Mouse (Mus musculus) cerebral cortex, adult 2 months (tissue): ENCODE results near the gene Eml6.

Source experiments
- WGBS: fragments of 180-500 bp; shearing (Covaris S2); methylation state at CpG from one replicate; pipeline ENCODE4 v1.1.7; 2018; 5-methylcytosine and 5-hydroxymethylcytosine counted together

Eml6 gene

GRCm38 (mm10) chr11:29787473-29787872 is 238.4 kb downstream of the Eml6 start:
- 22% methylated on average over 5 of the region's 5 CpGs for WGBS

GRCm38 (mm10) chr11:29786583-29787219 is 239.1 kb downstream of the Eml6 start:
- 82% methylated on average over 6 of the region's 6 CpGs for WGBS

DNA sequence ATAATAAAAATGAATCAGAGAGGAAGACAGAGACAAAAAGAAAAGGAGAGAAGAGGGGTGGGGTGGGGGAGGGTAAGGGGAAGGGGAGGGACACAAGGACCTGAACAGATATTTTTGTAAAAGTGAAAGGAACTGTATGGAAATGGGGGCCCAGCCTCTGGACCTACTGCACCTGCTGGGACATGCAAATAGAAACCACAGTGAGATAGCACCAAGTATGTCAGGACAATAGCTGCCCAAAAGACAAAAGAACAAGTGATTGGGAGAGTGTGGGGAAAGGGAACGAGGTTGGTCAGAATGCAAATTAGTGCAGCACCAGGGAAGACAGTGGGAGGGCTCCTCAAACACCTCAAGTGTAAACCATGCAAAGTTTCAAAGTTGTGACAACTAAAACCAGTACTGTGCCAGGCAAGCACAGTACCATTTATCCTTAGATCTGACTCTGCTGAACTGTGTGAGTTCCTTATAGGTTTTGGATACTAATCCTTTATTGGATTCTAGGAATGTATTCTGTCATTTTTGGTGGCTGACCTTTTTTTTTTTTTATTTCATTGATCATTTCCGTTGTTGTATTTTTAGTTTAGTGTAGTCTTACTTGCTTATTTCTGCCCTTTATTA is 246.3 kb downstream of the Eml6 start:
- 57% methylated on average over 2 of the region's 2 CpGs for WGBS

- WGBS: 88% methylated on average over 3 of the region's 3 CpGs
Observed at GRCm38 (mm10) chr11:29778936-29779335, 246.9 kb downstream of the Eml6 start.

GRCm38 (mm10) chr11:29774760-29775159 is 251.1 kb downstream of the Eml6 start:
- 89% methylated on average over 2 of the region's 2 CpGs for WGBS

DNA sequence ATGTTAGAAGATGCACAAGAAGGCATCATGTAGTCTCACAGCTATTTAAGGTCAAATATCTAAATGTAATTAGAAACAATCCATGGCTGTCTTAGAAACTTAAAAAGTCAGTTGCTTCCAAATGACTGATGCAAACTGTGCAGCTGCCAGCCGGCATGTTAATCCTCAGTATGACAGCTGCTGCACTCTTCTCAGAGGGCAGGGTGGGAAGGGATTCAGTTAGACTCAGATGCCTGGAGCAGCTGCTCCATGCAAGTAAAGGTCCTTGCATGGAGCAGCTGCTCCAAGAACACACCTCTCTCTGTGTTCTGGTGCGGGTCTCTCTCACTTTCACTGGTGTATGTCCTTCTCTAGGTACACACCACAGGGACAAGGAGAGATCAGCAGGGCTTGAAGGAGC is 251.5 kb downstream of the Eml6 start:
- WGBS: 60% methylated on average over 2 of the region's 2 CpGs

- 52% methylated on average over 1 of the region's 1 CpGs for WGBS
Observed at GRCm38 (mm10) chr11:29772279-29772678, 253.6 kb downstream of the Eml6 start.

GRCm38 (mm10) chr11:29770666-29771400 is 255.0 kb downstream of the Eml6 start:
- WGBS: 67% methylated on average over 3 of the region's 3 CpGs

DNA sequence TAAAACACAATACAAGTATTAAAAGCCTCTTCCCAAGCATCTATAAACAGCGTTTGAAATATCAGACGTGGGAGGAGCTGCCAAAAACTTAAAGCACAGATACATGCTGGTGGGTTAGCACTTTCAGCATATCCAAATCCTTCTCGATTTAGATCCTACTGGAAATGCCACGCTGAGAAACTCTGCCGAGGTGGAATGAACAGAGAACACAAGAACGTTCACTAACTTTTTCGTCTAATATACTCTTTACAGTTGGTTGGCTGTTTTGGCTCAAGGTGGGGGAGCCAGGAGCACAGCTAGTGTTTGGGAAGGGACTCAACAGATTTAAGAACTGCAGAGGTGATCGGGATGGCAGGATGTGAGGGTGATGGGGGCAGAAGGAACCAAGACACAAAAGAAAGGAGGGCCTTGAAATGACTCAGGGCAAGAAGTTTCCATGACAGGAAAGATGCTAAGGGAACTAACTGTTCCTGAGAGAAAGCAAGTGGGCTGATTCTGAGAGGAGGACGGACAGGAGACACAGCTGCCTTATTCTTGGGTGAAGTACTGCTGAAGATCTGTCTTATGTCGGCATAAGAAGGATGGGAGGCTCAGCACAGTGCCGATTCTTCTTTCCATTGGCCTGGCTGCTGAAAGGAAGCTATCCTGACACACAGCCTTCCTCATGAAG is 259.4 kb downstream of the Eml6 start:
- 45% methylated on average over 11 of the region's 11 CpGs for WGBS

DNA sequence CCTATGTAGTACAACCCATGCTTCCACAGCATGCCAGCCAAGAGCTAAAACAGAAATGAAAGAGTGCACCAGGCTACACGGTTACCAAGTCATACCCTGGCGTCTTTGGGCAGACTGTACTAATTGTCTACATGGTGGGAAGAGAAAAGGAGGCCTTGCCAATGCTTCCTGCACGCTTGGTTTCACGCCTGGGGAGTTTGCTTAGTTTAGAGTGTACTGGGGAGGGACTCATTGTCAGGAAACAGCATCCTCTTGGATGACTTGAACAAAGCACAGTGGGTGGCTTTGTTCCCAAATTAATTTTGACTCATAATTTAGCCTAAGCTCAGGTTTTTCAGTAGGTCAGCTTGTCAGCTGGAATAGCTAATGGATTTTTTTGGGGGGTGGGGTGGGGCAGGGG is 260.8 kb downstream of the Eml6 start:
- 29% methylated on average over 4 of the region's 4 CpGs for WGBS

DNA sequence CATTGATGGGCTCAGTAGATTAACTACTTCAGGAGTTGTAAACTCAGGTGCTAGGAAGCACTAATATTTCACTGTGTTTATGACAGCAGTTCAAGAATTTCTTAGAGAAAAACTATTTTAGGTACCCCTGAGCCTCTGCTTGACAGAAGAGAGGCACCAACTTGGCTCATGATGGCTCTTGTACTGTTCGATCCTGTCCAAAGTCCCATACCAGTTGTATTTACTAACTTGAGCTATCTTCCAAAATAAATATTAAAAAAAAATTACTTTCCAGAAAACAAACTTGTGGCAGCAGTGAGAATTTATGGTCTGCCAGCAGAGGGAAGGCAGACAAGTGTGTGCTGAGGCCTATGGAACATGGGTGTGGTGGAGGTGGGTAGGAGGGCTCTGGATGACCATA is 263.1 kb downstream of the Eml6 start:
- 94% methylated on average over 1 of the region's 1 CpGs for WGBS

DNA sequence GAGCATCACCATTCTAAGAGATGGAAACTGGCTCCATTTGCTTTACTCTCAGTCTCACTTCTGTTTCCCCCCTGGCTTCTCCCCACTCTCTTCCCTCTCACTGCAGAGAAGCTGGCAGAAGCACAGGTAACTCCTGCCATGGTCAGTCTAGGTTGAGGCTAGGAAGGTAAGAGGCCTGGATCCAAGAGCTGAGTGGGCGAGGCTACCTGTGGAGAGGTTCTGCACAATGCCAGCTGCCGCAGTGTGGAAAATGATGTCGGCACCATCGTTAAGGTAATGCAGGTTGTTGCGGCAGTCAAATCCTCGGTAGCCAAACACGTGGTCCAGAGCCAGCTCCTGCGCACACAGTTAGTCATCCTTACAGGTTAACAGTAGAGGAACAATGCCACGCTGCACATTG is 264.4 kb downstream of the Eml6 start:
- 88% methylated on average over 9 of the region's 9 CpGs for WGBS

DNA sequence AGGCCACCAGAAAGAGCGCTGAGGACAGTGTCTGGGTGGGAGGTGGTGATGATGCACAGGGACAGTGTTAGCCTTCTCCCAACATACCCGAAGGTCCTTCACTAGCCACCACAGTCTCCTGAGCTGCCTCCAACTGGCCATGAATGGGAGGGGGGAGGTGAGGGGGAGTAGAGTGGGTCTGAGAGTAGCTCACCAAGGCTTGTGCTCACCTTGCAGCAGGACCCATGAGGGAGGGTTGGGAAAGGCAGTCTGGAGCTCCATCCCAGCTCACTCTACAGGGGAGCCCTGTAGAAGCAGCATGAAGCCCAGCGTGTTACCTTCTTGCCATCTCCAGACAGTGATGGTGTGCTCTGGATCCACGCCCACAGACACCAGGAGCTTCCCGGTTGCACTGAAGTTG is 267.2 kb downstream of the Eml6 start:
- WGBS: 77% methylated on average over 5 of the region's 5 CpGs

GRCm38 (mm10) chr11:29756007-29756406 is 269.8 kb downstream of the Eml6 start:
- 96% methylated on average over 5 of the region's 5 CpGs for WGBS

GRCm38 (mm10) chr11:29751648-29752611 is 273.9 kb downstream of the Eml6 start:
- WGBS: 79% methylated on average over 14 of the region's 14 CpGs

- 85% methylated on average over 2 of the region's 2 CpGs for WGBS
Observed at GRCm38 (mm10) chr11:29751013-29751412, 274.8 kb downstream of the Eml6 start.

DNA sequence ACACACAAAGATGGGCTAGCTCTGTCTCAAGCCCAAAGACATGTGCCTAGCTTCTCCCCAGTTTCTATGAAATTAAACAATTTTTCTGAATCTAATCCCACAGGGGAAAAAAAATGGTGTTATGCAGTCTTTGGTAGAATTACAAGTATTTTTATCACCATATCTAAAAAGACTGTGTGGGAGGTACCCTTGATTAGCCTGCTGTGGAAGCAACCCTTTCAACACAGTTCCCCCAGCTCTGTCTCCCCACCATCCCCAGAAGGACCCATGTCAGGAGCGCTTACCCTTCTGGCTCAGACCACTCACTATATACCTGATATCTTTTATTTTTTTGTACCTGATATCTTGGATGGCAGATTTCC is 276.4 kb downstream of the Eml6 start:
- WGBS: 65% methylated on average over 1 of the region's 1 CpGs

DNA sequence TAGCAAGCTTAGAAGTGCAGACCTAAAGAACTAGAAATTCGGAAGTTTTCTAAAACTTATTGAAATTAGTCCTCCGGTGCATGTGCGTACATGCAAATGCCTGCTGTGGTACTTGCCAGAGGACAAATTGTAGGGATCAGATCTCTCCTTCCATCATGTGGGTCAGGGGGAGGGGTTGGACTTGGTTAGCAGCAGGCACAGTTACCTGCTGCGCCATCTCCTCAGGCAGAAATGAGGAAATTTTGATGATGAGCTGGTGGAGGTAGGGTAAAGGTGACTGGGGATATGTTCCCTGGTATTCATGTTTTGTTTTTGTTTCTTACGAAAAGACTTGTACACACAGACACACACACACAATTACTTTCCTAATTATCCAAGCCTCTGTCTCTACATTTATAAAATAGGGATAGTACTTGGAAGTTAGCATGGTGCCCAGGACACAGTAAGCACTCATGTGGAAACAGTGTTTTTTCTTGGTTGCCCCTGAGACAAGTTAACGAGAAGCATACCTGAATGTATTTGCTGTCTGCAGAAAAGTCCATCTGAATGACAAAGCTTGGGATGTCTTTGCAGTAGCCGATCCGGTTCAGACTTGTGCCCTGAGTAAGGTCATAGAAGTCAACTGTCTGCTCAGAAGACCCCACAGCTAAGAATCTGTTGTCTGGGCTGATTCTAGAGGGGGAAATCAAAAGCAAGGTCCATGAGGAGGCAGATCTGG is 276.9 kb downstream of the Eml6 start:
- WGBS: 78% methylated on average over 8 of the region's 8 CpGs

GRCm38 (mm10) chr11:29747881-29748280 is 278.0 kb downstream of the Eml6 start:
- 40% methylated on average over 1 of the region's 1 CpGs for WGBS

- 65% methylated on average over 3 of the region's 3 CpGs for WGBS
Observed at GRCm38 (mm10) chr11:29747365-29747764, 278.5 kb downstream of the Eml6 start.

DNA sequence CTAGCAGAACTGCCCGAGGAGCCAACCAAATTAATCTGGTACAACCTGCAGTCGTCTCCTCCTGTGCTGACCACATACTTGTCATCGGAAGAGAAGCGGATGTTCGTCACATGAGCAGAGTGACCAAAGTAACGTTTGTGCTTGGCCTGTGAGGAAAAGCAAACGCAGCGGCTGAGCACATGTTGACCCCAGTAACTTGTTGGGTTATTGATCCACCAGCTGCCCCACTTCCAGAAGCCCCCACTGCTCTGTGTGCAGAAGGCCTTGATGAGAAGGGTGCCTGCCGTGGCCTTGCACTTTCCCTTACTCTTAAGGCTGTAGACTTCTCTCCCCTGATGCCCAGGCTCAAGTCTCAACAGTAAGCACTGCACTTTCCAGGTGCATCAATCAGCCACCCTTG is 279.6 kb downstream of the Eml6 start:
- WGBS: 88% methylated on average over 9 of the region's 9 CpGs
